Mouse (Mus musculus) lung, adult 2 months (tissue): Measurements from ENCODE around the gene Lrrc74b.

ENCODE experiments used
- CTCF ChIP-seq: fragments of 200-500 bp; IDR thresholded peaks from 2 replicates; pipeline ENCODE4 v1.5.1; 2011; ENCODE audit warnings: mild to moderate bottlenecking, low read length, control low read depth; ENCODE audit not compliant: insufficient read depth
- POLR2A ChIP-seq: fragments of 200-500 bp; IDR thresholded peaks from 2 replicates; pipeline ENCODE4 v1.6.1; 2011; ENCODE audit warnings: low read depth, mild to moderate bottlenecking, control low read depth, low read length, borderline replicate concordance; ENCODE audit errors: extremely low read depth

DNA sequence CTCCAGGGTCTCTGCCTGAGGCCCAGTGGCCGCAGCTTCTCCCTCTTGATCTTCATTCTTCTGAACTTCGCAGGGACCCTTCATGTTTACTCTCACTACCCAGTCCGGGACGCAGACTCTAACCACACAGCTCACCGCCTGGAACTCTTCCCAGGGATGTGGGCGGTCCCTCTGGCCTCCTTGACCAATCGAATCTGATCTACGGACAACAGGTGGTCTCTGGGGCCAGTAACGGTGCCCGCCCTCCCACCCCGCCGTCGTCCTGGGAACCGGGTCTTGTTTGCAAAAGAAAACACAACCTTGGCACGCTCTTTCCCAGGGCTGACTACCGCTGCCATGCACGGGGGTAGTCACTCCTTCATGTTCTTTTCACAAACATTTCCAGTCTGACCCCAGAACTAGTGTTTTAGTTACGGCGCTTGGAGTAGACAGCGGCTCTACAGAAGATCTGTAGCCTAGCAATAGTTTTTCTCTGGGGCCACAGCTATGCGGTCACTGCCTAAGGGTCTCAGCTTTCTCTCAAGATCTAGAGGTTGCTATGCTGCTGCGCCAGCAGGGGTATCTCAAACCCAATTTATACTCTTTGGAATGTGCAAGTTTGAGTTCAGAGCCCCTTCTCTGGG lies at the start of gene Lrrc74b:
- no peak; the same call in 1 of the 2 replicates for TF ChIP-seq POLR2A
- TF ChIP-seq CTCF = no peak
